Mouse (Mus musculus) ovary, adult 18-20 months (tissue): ENCODE data around the gene Zfp316.

ENCODE experiments used
- DNase-seq: peaks from one replicate; pipeline ENCODE4 v3.0.0; 2022; ENCODE audit warnings: low spot score, mixed read lengths

Zfp316 gene

GRCm38 (mm10) chr5:143279247-143279646, 9.4 kb upstream of the Zfp316 start:
- no peak for DNase-seq

GRCm38 (mm10) chr5:143275761-143276160, 5.9 kb upstream of the Zfp316 start:
- DNase-seq, result no peak

GRCm38 (mm10) chr5:143272540-143273330, 2.9 kb upstream of the Zfp316 start:
- no peak for DNase-seq

- DNase-seq, result no peak
These were observed 2.3 kb upstream of the Zfp316 start for GRCm38 (mm10) chr5:143272108-143272507.

GRCm38 (mm10) chr5:143271642-143272041, 1.8 kb upstream of the Zfp316 start:
- DNase-seq, result no peak

- DNase-seq, result no peak
These were observed 313 bp upstream of the Zfp316 start for GRCm38 (mm10) chr5:143270151-143270519.

GRCm38 (mm10) chr5:143268985-143269362, 848 bp downstream of the Zfp316 start:
- no peak for DNase-seq

- DNase-seq, result no peak
These were observed 3.0 kb downstream of the Zfp316 start for GRCm38 (mm10) chr5:143266794-143267193.

- DNase-seq, result no peak
These were observed 4.4 kb downstream of the Zfp316 start for GRCm38 (mm10) chr5:143265409-143265808.

- DNase-seq, result no peak
These were observed 5.1 kb downstream of the Zfp316 start for GRCm38 (mm10) chr5:143264689-143265088.

- DNase-seq, result no peak
These were observed 8.2 kb downstream of the Zfp316 start for GRCm38 (mm10) chr5:143261636-143262035.

GRCm38 (mm10) chr5:143255802-143256201, 14.0 kb downstream of the Zfp316 start:
- DNase-seq, result no peak

GRCm38 (mm10) chr5:143255131-143255519, 14.7 kb downstream of the Zfp316 start:
- no peak for DNase-seq

GRCm38 (mm10) chr5:143254487-143255130, 15.2 kb downstream of the Zfp316 start:
- DNase-seq, result no peak

- no peak for DNase-seq
These were observed 15.8 kb downstream of the Zfp316 start for GRCm38 (mm10) chr5:143253881-143254486.

GRCm38 (mm10) chr5:143253186-143253880, 16.5 kb downstream of the Zfp316 start:
- DNase-seq, result no peak

- no peak for DNase-seq
These were observed 17.0 kb downstream of the Zfp316 start for GRCm38 (mm10) chr5:143252791-143253185.

GRCm38 (mm10) chr5:143252039-143252438, 17.8 kb downstream of the Zfp316 start:
- no peak for DNase-seq

GRCm38 (mm10) chr5:143244926-143245325, 24.9 kb downstream of the Zfp316 start:
- no peak for DNase-seq

- no peak for DNase-seq
These were observed 33.8 kb downstream of the Zfp316 start for GRCm38 (mm10) chr5:143236036-143236435.

GRCm38 (mm10) chr5:143235028-143235693, 34.7 kb downstream of the Zfp316 start, which contains the start of gene Zfp12:
TSS of gene Zfp12 (plus strand) at chr5:143235163.
- DNase-seq, result peak; percentile 94

- no peak for DNase-seq
These were observed 43.0 kb downstream of the Zfp316 start, which contains the start of gene Spdye4a for GRCm38 (mm10) chr5:143226790-143227189. TSS of gene Spdye4a (minus strand) at chr5:143226890.
